Mouse (Mus musculus) cortical plate, adult 2 months (tissue): Measurements from ENCODE around the gene Dgke.

ENCODE experiments used
- CTCF ChIP-seq: fragments of 200-500 bp; IDR thresholded peaks from 2 replicates; pipeline ENCODE4 v1.5.1; 2011; ENCODE audit warnings: mild to moderate bottlenecking, control low read depth, low read length; ENCODE audit not compliant: insufficient read depth; ENCODE audit errors: extremely low read depth
- POLR2A ChIP-seq: fragments of 200-500 bp; IDR thresholded peaks from 2 replicates; pipeline ENCODE4 v1.6.1; 2011; ENCODE audit warnings: mild to moderate bottlenecking, low read length, control low read depth; ENCODE audit not compliant: insufficient read depth; ENCODE audit errors: extremely low read depth

DNA sequence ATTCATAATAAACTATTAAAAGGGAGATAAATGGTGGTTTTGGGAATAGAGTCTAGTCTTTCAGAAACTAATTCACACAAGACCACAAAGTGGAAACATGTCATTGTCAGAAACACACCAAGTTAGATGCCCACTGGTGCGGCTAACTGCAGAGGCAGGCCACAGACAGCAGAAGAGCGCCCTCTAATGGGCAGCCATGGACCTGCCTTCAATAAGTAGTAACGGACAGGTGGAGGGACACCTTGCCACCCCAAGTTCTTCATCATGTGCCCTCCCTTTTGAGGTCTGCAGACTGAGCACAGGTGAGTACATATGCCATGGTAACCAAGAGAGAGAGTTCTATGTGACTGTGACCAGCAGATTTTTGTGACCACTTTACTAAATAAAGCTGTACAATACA, 27.3 kb downstream of the Dgke start:
- peak; percentile 80 for TF ChIP-seq CTCF
- no peak for TF ChIP-seq POLR2A
